Mouse (Mus musculus): ENCODE measurements around the gene Bet1l.

The Bet1l gene

GRCm38 (mm10) chr7:140833341-140833740 lies 24.0 kb downstream of the Bet1l start:
- DNase-seq (ENCODE audit: low spot score in 2 of 2): peak in 1 of 2 experiments; percentile 32

GRCm38 (mm10) chr7:140831447-140831846 lies 25.9 kb downstream of the Bet1l start:
- DNase-seq (ENCODE audit: low spot score in 2 of 2): no peak

- peak in 1 of 2 experiments; percentile 52 for DNase-seq (ENCODE audit: low spot score in 2 of 2)
These were observed 29.1 kb downstream of the Bet1l start for GRCm38 (mm10) chr7:140828171-140828881.

GRCm38 (mm10) chr7:140822731-140823130 lies 34.6 kb downstream of the Bet1l start:
- peak in 1 of 2 experiments; percentile 52 for DNase-seq (ENCODE audit: low spot score in 2 of 2)

- DNase-seq (ENCODE audit: low spot score in 2 of 2): peak in 1 of 2 experiments; percentile 61
These were observed 35.6 kb downstream of the Bet1l start, which contains the start of gene Zfp941 for GRCm38 (mm10) chr7:140821653-140822329. TSS of gene Zfp941 (minus strand) at chr7:140822178.

GRCm38 (mm10) chr7:140821305-140821652 lies 36.1 kb downstream of the Bet1l start:
- no peak for DNase-seq (ENCODE audit: low spot score in 2 of 2)

- DNase-seq (ENCODE audit: low spot score in 2 of 2): no peak
These were observed 37.2 kb downstream of the Bet1l start for GRCm38 (mm10) chr7:140820173-140820572.

- DNase-seq (ENCODE audit: low spot score in 2 of 2): no peak
These were observed 44.5 kb downstream of the Bet1l start for GRCm38 (mm10) chr7:140812850-140813249.

GRCm38 (mm10) chr7:140811714-140812113 lies 45.7 kb downstream of the Bet1l start:
- no peak for DNase-seq (ENCODE audit: low spot score in 2 of 2)

- DNase-seq (ENCODE audit: low spot score in 2 of 2): no peak
These were observed 46.9 kb downstream of the Bet1l start for GRCm38 (mm10) chr7:140810496-140810895.

- DNase-seq (ENCODE audit: low spot score in 2 of 2): no peak
These were observed 51.7 kb downstream of the Bet1l start for GRCm38 (mm10) chr7:140805704-140806103.
